Mouse (Mus musculus) kidney, embryonic 15.5 days (tissue): Measurements from ENCODE around the gene Olfr1126. TPM values are rescaled to one million over a fixed set of nuclear protein-coding genes. Genes with fewer than 3 reads are reported as not detected.
"Not testable (repeated sequence)": the region's sequence is repeated elsewhere in the genome, so short reads cannot be mapped to it uniquely, and the experiment has no call there.

ENCODE experiments used
- ATAC-seq: fragments of 200-750 bp; cut with Nextera tagmentation; replicated peaks from 2 replicates; pipeline ENCODE4 v1.8.0; 2017; ENCODE audit warnings: moderate TSS enrichment; ENCODE audit not compliant: low FRiP score
- H3K27ac ChIP-seq: fragments of 300-500 bp; sonication (generic); 2 replicates; pipeline ENCODE4 v1.5.1; 2015; ENCODE audit warnings: mild to moderate bottlenecking, inconsistent platforms
- H3K27me3 ChIP-seq: fragments of 300-500 bp; sonication (generic); 2 replicates; pipeline ENCODE4 v1.6.1; 2015; ENCODE audit warnings: inconsistent platforms
- H3K36me3 ChIP-seq: fragments of 300-500 bp; sonication (generic); 2 replicates; pipeline ENCODE4 v1.6.1; 2015; ENCODE audit warnings: inconsistent platforms
- H3K4me1 ChIP-seq: fragments of 300-500 bp; sonication (generic); 2 replicates; pipeline ENCODE4 v1.6.1; 2015; ENCODE audit warnings: inconsistent platforms
- H3K4me2 ChIP-seq: fragments of 300-500 bp; sonication (generic); 2 replicates; pipeline ENCODE4 v1.6.1; 2015; ENCODE audit warnings: moderate library complexity, mild to moderate bottlenecking, inconsistent platforms
- H3K4me3 ChIP-seq: fragments of 300-500 bp; sonication (generic); replicated peaks from 2 replicates; pipeline ENCODE4 v1.5.1; 2015; ENCODE audit warnings: mild to moderate bottlenecking, inconsistent platforms
- H3K9ac ChIP-seq: fragments of 300-500 bp; sonication (generic); 2 replicates; pipeline ENCODE4 v1.6.1; 2015; ENCODE audit warnings: mild to moderate bottlenecking, inconsistent platforms
- H3K9me3 ChIP-seq: fragments of 300-500 bp; sonication (generic); replicated peaks from 2 replicates; pipeline ENCODE4 v1.6.1; 2016; ENCODE audit warnings: inconsistent platforms
- WGBS: fragments of 180-500 bp; shearing (Covaris S2); methylation state at CpG from one replicate; pipeline ENCODE4 v1.1.7; 2015; ENCODE audit warnings: mixed read lengths; 5-methylcytosine and 5-hydroxymethylcytosine counted together
- polyA plus RNA-seq: library from polyadenylated mRNA; unstranded; fragments of >200 nt; fragmentation: Nextera tagmentation; extraction: Ambion mirVana; gene quantifications from 2 replicates; pipeline ENCODE4 v1.2.1, GENCODE M21; 2015

Gene Olfr1126
- not detected in 2 replicates for polyA plus RNA-seq

GRCm38 (mm10) chr2:87453662-87454061 lies at the start of gene Olfr1126:
Gene Olfr1126 (plus strand): TSS chr2:87453962.
- H3K9me3 ChIP-seq, result no peaks in the 10 kb centered on the region
- no peak within 1 kb of the TSS for H3K4me2 ChIP-seq
- no peak within 1 kb of the TSS for H3K9ac ChIP-seq
- no peak within 1 kb of the TSS for H3K27ac ChIP-seq
- no peak within 1 kb of the TSS for H3K4me3 ChIP-seq
- H3K27me3 ChIP-seq, result no peaks in the 10 kb centered on the region
- no peaks in the 10 kb centered on the region for H3K4me1 ChIP-seq
- no peaks in the 10 kb centered on the region for H3K36me3 ChIP-seq
- no peak for ATAC-seq

GRCm38 (mm10) chr2:87416335-87416734 lies 37.4 kb upstream of the Olfr1126 start, which contains the start of gene Olfr1123:
Gene Olfr1123 (plus strand): TSS chr2:87416635.
- Histone ChIP-seq H3K36me3 (no peaks in the 10 kb centered on the region), H3K4me3 (no peak within 1 kb of the TSS), H3K27me3 (no peaks in the 10 kb centered on the region), H3K9ac (no peak within 1 kb of the TSS), H3K4me2 (no peak within 1 kb of the TSS), H3K27ac (no peak within 1 kb of the TSS), H3K4me1 (no peaks in the 10 kb centered on the region), H3K9me3 (no peaks in the 10 kb centered on the region)
- ATAC-seq, result no peak
- WGBS, result 87% methylated on average over 1 of the region's 1 CpGs

DNA sequence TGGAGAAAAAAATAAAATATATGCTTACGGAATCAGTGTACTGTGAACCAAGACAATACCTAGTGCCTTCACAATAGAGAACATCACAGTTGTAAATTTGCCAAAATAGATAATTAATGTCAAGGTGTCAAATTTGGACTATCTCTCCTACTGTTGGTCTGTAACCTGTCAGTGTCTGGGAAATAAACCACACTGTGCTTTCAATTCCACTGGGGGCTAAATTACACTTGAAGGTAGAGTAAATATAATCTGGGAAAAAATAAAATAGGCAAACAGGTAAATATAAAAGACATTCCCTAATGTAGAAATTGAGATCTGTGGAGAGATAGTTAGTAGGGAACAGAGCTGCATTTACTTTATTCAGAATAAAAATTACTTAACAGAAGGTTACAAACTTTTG lies 23.8 kb upstream of the Olfr1126 start, which contains the start of gene Olfr1124:
Gene Olfr1124 (plus strand): TSS at position 301 of the 400 bp plus-strand sequence.
- H3K27ac ChIP-seq, result no peak within 1 kb of the TSS
- WGBS, result 96% methylated on average over 1 of the region's 1 CpGs
- H3K4me2 ChIP-seq, result no peak within 1 kb of the TSS
- no peaks in the 10 kb centered on the region for H3K27me3 ChIP-seq
- ATAC-seq, result no peak
- H3K9me3 ChIP-seq, result no peaks in the 10 kb centered on the region
- H3K4me1 ChIP-seq, result no peaks in the 10 kb centered on the region
- no peak within 1 kb of the TSS for H3K9ac ChIP-seq
- no peak within 1 kb of the TSS for H3K4me3 ChIP-seq
- no peaks in the 10 kb centered on the region for H3K36me3 ChIP-seq

DNA sequence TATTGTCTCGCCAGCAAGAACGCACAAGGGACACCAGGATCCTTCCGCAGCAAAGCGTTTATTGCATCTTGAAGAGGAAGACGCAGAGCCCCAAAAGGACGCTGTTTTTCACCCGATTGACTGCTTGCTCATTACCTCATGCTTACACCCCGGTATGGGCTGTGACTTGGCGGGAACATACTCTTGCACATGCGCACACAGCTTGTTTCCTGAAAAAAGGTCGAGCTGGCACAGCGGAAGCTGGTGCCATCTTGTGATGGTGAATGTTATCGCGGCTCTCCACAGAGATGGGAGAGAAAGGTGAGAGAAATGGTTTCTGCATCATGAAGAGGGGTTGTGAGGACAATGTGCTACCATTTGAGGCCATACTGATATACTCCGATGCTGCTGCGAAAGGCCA lies 16.0 kb upstream of the Olfr1126 start:
- H3K9ac ChIP-seq, result no peak overlapping the region
- no peaks in the 10 kb centered on the region for H3K4me1 ChIP-seq
- no peaks in the 10 kb centered on the region for H3K36me3 ChIP-seq
- WGBS, result 93% methylated on average over 16 of the region's 16 CpGs
- ATAC-seq, result no peak
- no peak overlapping the region for H3K4me3 ChIP-seq
- no peaks in the 10 kb centered on the region for H3K9me3 ChIP-seq
- no peak overlapping the region for H3K27ac ChIP-seq
- no peak overlapping the region for H3K4me2 ChIP-seq
- H3K27me3 ChIP-seq, result no peaks in the 10 kb centered on the region

DNA sequence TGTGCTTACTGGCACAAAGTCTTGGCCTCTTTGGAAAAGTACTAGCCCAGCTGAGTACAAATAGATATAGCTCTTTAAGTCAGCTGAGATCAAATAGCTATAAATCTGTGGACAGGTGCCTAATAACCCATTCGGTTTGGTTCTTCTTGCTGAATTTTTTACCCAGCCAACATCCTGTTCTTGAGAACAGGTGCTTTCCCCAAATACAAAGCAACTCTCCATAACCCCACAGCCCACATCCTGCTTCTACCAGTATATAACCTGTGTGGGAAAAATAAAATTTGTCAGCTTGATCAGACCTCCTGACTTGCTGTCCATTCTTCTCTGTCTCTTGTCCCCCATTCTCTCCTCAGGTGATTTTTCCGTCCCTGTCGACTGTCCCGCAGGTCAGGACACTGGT lies 8.0 kb downstream of the Olfr1126 start:
- Histone ChIP-seq H3K4me2 (no peak overlapping the region), H3K4me3 (no peak overlapping the region), H3K9me3 (no peaks in the 10 kb centered on the region), H3K9ac (no peak overlapping the region), H3K4me1 (no peaks in the 10 kb centered on the region), H3K27ac (no peak overlapping the region), H3K36me3 (no peaks in the 10 kb centered on the region), H3K27me3 (no peaks in the 10 kb centered on the region)
- no peak for ATAC-seq
- WGBS, result 93% methylated on average over 4 of the region's 4 CpGs

DNA sequence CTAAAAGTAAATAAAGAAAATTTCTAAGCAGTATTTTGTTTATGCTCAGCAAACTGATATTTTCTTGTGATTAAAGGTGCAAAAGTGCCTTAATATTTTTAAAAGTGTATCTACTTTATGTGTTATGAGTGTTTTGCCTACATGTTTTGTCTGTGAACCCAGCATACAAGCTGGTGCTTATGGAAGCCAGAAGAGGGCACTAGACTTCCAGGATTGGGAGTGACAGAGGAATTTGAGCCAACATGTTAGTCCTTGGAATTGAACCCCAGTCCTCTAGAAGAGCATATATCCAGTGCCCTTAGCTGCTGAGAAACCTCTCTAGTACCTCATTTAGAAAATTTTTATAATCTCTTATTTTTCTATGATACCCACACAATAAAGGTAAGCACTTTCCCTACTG lies 26.4 kb downstream of the Olfr1126 start:
- H3K27ac ChIP-seq, result no peak overlapping the region
- H3K27me3 ChIP-seq, result no peaks in the 10 kb centered on the region
- H3K36me3 ChIP-seq, result no peaks in the 10 kb centered on the region
- H3K9ac ChIP-seq, result no peak overlapping the region
- no peaks in the 10 kb centered on the region for H3K4me1 ChIP-seq
- H3K9me3 ChIP-seq, result no peaks in the 10 kb centered on the region
- no peak for ATAC-seq
- no peak overlapping the region for H3K4me2 ChIP-seq
- no peak overlapping the region for H3K4me3 ChIP-seq

DNA sequence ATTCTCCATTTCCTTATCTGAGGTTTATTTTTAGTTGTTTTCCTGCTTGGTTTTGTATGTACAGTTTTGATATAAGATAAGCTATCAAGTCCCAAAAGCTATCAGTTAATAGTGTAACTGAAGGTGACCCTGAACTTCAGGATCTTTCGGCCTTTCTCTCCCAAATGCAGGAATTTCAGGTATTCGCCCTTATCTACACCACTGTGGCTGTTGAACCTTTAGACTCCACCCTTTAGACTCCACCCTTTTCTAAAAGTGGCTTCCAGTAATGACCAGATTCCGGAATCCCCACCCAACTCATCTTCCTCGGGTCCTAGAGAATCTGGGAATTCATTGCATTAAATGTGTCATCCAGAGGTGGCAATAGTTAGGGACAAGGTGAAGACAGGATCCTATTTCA lies 27.4 kb downstream of the Olfr1126 start:
- no peaks in the 10 kb centered on the region for H3K36me3 ChIP-seq
- no peak overlapping the region for H3K27ac ChIP-seq
- no peaks in the 10 kb centered on the region for H3K4me1 ChIP-seq
- H3K4me2 ChIP-seq, result no peak overlapping the region
- H3K9me3 ChIP-seq, result no peaks in the 10 kb centered on the region
- H3K27me3 ChIP-seq, result no peaks in the 10 kb centered on the region
- 80% methylated on average over 4 of the region's 4 CpGs for WGBS
- H3K4me3 ChIP-seq, result no peak overlapping the region
- no peak overlapping the region for H3K9ac ChIP-seq
- ATAC-seq, result no peak

- WGBS, result 72% methylated on average over 2 of the region's 2 CpGs
- Histone ChIP-seq H3K9ac (no peak overlapping the region), H3K27me3 (no peaks in the 10 kb centered on the region), H3K4me1 (no peaks in the 10 kb centered on the region), H3K4me2 (no peak overlapping the region), H3K9me3 (no peaks in the 10 kb centered on the region), H3K27ac (no peak overlapping the region), H3K4me3 (no peak overlapping the region), H3K36me3 (no peaks in the 10 kb centered on the region)
- ATAC-seq, result no peak
Measured at GRCm38 (mm10) chr2:87482276-87482675, 28.5 kb downstream of the Olfr1126 start.

DNA sequence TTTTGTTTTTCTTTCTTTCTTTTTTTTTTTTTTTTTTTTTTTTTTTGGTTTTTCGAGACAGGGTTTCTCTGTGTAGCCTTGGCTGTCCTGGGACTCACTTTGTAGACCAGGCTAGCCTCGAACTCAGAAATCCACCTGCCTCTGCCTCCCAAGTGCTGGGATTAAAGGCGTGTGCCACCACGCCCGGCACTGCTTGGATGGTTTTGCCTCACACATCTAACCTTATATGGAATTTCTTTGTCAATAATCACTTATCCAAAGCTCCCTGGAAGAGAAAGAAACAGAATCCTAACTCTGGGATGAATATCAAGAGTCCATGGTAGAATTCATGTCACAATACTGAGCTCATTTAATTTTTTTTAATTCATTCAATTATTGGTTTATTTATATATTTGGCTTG lies 43.2 kb downstream of the Olfr1126 start, which contains the start of gene Pramel7:
Gene Pramel7 (minus strand): TSS at position 101 of the 400 bp plus-strand sequence.
- H3K27me3 ChIP-seq, H3K4me2 ChIP-seq, ATAC-seq, H3K9ac ChIP-seq, H3K27ac ChIP-seq, H3K9me3 ChIP-seq, H3K4me3 ChIP-seq, H3K36me3 ChIP-seq, H3K4me1 ChIP-seq: not testable (repeated sequence)
- WGBS, result 83% methylated on average over 4 of the region's 5 CpGs

DNA sequence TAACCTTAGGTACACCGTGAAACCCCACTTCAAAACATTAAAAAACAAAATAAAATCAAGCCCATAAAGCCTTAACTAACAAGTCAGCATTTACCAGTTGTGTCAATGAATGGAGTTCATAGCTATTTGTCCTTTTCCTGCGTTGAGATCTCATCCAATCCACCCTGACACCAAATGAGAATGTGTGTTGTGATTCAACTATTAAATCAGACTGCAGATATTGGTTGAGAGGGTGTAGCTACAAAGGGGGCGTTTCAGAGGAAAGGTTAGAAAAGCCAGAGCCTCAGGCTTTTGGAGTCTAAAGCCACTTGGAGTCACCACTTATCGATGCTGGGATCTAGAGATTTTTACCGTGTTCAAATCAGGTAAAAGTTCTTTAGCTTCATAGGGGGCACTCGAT lies 52.5 kb downstream of the Olfr1126 start, which contains the start of gene Pramel6:
Gene Pramel6 (plus strand): TSS at position 301 of the 400 bp plus-strand sequence.
- H3K27ac ChIP-seq, result no peak within 1 kb of the TSS
- H3K4me3 ChIP-seq, result no peak within 1 kb of the TSS
- no peaks in the 10 kb centered on the region for H3K9me3 ChIP-seq
- 88% methylated on average over 6 of the region's 6 CpGs for WGBS
- no peaks in the 10 kb centered on the region for H3K27me3 ChIP-seq
- H3K4me1 ChIP-seq, result no peaks in the 10 kb centered on the region
- no peak for ATAC-seq
- H3K9ac ChIP-seq, result no peak within 1 kb of the TSS
- no peaks in the 10 kb centered on the region for H3K36me3 ChIP-seq
- H3K4me2 ChIP-seq, result no peak within 1 kb of the TSS

Other genes with a start within 250 kb of the Olfr1126 start
- gene Olfr1113, start 245.0 kb upstream of the Olfr1126 start, polyA plus RNA-seq, result not detected in 2 replicates
- not detected in 2 replicates for gene Olfr1115, start 205.9 kb upstream of the Olfr1126 start, polyA plus RNA-seq
- gene Olfr1116, start 186.4 kb upstream of the Olfr1126 start, polyA plus RNA-seq, result not detected in 2 replicates
- not detected in 2 replicates for gene Olfr1118, start 146.4 kb upstream of the Olfr1126 start, polyA plus RNA-seq
- not detected in 2 replicates for gene Olfr1120, start 99.1 kb upstream of the Olfr1126 start, polyA plus RNA-seq
- not detected in 2 replicates for gene Olfr1121, start 84.1 kb upstream of the Olfr1126 start, polyA plus RNA-seq
- not detected in 2 replicates for gene Olfr1122, start 68.1 kb upstream of the Olfr1126 start, polyA plus RNA-seq
- gene Olfr1123, start 37.3 kb upstream of the Olfr1126 start, polyA plus RNA-seq, result not detected in 2 replicates
- 0.06 and 0.08 TPM in 2 replicates for gene Olfr1124, start 23.7 kb upstream of the Olfr1126 start, polyA plus RNA-seq
- not detected in 2 replicates for gene Pramel7, start 43.1 kb downstream of the Olfr1126 start, polyA plus RNA-seq
- not detected in 2 replicates for gene Pramel6, start 52.6 kb downstream of the Olfr1126 start, polyA plus RNA-seq
- not detected in 2 replicates for gene Olfr153, start 77.8 kb downstream of the Olfr1126 start, polyA plus RNA-seq
- not detected in 2 replicates for gene Olfr1128, start 91.6 kb downstream of the Olfr1126 start, polyA plus RNA-seq
- not detected in 2 replicates for gene Olfr1129, start 119.9 kb downstream of the Olfr1126 start, polyA plus RNA-seq
- gene Olfr1130, start 152.2 kb downstream of the Olfr1126 start, polyA plus RNA-seq, result not detected in 2 replicates
- gene Olfr1131, start 173.1 kb downstream of the Olfr1126 start, polyA plus RNA-seq, result not detected in 2 replicates
- not detected in 2 replicates for gene Olfr1132, start 183.6 kb downstream of the Olfr1126 start, polyA plus RNA-seq
- not detected in 2 replicates for gene Olfr1133, start 193.4 kb downstream of the Olfr1126 start, polyA plus RNA-seq
- not detected in 2 replicates for gene Olfr1134, start 204.5 kb downstream of the Olfr1126 start, polyA plus RNA-seq
- gene Olfr1135, start 219.7 kb downstream of the Olfr1126 start, polyA plus RNA-seq, result not detected in 2 replicates
- not detected in 2 replicates for gene Olfr1136, start 240.0 kb downstream of the Olfr1126 start, polyA plus RNA-seq